Mouse (Mus musculus) ovary, postnatal 10 days (tissue): ENCODE results near the gene Rnf144a.

Experiments
- DNase-seq: peaks from one replicate; pipeline ENCODE4 v3.0.0; 2022; ENCODE audit warnings: low spot score

The Rnf144a gene

DNA sequence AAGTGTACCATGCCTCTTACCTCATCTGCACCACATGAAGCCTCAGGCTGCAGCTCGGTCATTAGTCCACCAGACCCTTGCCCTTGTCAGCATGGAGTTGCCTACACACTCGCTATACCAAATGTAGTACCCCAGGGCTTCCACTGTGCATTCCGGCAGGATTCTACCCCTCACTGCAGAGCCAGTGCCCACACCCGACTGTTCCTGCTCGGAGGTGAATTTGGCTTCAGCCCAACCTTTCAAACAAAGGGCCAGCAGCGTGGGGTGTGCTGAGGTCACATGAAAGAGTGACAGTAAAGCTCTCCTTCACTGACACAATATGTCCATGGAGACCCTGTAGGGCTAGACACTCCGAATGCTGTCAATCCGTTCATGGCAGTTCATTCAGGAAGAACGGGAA is 6.3 kb downstream of the Rnf144a start:
- no peak for DNase-seq

DNA sequence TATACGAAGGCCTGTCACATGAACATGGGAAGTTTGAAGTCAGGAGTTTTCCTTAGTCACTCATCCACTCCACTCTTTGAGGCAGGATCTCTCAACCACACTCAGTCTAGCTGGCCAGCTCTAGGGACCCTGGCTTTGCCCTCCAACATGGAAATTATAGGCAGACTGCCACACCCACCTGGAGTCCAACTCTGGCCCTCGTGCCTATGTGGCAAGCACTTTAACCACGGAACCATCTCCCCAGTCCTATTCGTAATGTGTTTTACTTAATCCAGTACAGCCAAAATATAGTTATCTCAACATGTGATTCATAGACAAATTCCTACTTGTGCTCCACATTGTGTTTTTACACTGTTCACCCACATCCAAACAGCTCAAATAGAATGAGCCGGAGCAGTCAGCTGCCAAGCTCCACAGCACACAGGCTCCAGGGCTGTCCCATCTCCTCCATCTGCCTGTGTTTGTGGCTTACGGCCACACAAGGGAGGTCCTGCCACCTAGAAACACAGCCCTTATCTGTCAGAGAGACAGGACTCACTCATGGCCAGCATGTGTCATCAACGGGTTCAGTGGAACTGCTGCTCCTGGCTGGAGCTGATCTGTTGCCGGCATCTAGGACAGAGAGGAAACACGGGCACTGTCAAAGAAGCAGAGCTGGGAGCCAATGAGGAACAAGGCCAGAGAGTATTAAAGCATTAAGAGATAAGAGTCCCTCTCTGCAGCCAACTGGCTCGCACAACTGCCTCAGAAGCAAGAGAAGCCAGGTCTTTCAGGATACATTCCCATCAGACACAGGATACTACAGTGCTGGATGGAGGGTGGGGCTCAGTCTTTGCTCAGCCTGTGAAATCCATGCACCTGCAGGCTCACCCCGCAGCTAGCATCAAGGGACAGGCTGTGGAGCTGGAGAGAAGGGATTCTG is 10.0 kb downstream of the Rnf144a start:
- DNase-seq, result no peak

DNA sequence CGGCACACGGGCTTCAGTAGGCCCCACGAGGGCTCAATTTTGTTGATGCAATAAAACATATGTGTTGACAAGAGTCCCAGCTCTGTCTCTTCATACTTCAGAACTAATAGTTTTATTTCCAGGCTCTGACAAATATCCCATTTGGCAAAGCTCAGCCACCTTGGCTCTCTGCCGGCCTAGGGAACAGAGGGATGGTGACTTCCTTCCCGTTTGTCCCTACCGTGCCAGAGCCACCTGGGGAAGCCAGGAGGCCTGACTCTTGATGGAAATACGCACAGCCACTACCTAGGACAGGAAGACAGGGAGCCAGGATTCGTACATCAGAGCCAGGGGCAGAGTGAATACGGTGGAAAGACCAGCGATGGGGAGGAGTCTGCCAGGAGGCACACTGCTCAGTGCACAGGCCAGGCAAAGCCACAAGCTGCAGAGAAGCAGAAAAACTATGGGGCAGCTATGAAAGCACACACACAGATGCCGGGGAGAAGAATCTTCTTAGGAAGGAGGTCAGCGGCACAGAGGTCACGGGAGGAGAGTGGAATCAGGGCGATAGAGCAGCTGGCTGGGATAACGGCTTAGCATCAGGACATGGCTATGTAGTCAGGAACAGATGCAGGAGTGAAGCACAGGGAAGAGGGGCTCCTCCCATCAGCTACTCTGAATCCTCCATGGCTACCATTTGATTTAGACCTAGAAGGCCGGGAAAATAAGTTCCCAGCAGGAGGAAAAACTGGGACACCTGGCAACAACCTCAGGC is 11.5 kb downstream of the Rnf144a start:
- DNase-seq, result peak; percentile 29

DNA sequence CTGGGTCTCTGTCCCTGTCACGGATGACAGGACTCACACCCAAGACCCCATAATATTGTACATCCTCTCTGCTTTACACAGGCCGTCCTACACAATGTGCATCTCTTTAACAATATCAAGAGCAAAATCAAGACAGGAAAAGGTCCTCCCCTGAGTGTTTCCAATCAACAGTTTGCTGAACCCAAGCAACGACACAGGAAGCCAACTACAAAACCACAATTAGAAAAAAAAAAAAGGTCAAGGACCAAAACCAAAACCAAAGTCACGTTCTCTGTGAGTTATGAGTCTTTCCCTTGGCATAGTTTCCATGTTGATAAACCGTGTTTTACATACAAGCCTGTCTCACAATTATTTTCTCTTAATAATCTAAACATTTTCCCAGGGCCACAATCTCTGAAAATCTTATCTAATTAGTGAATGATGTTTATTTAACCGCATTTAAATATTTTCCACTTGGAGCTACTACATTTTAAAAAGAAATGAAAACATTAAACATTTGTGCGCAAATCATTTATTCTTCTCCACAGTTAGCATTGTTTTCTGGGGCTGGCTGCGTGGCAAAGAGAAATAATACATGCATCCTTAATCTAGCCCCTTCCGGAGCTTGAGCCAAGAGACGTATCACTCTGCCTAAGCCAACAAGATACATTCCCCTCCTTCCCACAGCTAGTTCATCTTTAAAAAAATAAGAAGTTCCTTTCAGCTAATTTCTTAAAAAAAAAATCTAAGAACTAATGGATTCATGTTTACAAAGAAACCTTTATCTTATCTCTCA is 13.2 kb downstream of the Rnf144a start:
- DNase-seq, result no peak

GRCm38 (mm10) chr12:26401254-26401653 is 13.8 kb downstream of the Rnf144a start:
- no peak for DNase-seq

DNA sequence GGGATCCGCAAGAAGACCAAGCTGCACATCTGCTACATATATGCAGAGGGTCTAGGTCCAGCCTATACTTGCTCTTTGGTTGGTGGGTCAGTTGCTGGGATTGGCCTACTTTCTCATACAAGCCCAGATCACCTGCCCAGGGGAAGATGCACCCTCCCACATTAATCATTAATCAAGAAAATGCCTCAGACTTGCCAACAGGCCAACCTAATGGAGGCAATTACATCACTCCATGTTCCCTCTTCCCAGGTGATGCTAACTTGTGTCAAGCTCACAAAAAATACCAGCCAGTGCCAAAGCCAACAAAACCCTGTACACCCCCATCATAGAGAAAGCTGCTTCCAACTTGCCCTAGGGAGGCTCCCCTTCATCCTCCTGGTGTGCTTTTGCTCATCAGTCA is 14.3 kb downstream of the Rnf144a start:
- no peak for DNase-seq

DNA sequence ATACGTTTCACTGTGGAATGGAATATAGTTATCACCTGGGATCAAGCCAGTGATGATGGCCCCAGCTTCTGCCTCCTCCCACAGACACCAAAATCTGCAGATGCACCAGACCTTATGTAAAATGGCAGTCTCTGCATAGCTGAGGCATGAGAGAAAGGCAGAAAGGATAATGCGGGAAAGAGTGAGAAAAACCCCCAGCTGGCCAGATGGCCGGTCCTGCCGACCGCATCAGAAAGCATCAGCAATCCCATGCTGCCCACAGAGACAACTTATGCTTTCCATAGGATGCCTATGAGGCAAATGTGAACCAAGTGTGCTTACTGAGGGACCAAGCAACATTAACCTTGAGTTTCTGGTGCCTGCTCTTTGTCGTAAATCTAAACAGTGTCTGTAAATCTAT is 15.7 kb downstream of the Rnf144a start:
- DNase-seq, result no peak

DNA sequence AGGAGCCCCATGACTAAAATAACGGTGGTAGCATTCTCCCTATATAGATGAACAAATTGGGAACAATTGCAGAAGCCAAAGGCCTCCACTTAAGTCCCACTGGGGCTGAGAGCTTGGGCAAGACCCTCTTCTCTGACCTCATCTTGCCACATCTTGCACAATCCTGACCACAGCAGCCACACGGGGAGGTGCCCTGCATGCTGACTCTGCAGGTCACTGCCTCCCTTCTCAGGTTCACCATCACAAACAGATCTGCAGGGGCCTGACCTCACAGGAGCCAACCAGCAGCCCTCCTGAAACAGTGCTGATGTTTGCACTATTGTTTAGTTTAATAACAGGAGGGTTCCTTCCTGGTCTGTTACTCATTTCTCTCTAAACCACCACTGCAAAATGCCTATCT is 16.5 kb downstream of the Rnf144a start:
- DNase-seq, result no peak

DNA sequence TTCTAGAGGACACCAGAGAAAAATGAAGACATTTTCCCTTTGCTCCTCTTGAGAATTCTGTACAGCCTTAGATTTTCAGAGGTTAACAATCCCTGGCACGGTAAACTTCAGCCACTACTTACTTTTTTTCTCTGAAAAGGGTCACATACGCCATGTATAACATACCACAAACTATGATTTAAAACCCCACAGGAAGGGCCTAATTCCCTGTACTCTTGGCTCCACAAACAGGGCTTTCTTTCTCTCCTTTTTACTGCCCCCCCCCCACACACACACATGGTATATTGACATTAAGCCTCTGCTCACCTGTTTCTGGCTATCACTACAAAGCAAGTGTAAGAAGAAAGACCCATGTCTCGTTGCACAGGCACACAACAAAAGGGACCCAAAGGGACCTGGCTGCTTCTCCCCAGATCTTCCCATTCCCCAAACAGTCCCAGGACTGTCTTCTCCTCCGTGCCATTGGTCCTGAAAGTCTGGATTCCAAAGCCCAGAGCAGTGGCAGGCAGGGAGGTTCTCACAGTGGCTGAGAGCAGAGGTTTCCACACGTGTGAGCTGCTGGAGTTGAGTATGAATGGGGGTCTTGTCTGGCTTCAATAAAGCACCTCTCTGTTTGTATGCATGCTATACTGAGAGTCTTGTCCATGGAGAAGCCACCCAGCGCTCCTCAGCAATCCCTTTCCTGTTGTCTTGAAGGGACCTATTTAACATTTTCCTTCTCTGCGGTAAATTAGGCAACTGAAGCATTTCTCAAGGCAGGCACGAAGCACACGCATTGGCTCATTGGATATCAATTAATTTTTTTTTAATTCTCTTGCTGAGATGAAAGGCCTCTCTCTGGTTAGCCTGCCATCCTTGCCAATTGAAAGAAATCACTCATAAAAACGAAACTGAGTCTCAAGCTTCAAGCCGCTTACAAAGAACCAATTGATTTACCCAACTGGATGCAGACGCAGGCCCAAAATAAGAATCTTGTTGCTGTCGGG is 20.3 kb downstream of the Rnf144a start:
- DNase-seq, result no peak

- DNase-seq, result no peak
Observed at GRCm38 (mm10) chr12:26393291-26393690, 21.8 kb downstream of the Rnf144a start.

DNA sequence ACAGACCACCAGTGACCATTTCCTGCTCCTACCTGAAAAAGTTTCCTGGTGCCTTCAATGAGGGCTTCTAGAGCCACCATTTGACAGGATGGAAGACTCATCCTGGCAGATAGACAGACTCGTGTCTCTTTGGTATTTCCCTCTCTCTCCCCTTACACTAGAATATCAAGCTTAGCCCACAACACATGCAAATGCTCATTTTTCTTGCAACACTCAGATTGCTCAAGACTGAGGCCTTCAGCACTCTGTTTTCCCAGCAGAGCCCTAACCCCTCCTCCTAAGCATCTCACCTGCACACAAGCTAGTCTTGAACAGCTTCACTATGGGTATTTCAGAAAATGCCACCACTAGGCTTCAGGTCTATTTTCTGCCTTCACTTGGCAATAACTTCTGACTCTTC is 23.9 kb downstream of the Rnf144a start:
- no peak for DNase-seq

DNA sequence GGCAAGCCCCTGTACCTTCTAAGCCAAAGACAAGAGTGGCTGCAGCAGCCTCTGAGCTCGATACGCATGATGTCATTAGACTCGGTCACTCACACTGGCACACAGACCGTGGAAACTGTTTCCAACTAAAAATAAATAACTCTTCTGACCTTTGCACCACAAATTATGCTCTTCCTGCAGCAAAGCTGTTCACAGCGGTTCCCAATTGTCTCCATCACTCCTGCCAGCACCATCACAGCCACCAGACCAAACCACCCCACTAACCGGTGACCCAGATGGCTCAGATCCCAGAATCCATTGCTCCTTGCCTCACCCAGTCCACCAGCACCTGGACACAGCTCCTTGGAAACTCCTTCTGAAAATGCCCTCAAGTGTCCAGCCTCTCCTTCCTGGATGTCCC is 27.5 kb downstream of the Rnf144a start:
- DNase-seq, result no peak

DNA sequence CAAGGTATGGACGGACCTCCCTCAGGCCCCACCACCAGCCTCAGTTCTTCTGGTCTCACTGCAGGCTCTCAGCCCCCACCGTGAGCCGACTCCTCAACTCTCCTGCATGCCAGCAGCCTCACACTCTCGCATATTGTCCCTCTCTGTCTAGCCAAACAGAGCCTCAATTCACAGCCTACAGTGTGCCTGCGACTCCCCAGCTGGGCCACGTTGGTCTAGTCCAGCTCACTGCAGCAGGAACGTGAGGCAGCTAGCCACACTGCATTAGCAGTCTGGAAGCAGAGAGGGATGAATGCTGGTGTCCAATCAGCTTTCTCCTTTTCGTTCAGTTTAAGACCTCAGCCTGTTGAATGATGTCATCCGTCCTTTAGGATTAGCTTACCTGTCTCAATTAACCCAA is 28.1 kb downstream of the Rnf144a start:
- no peak for DNase-seq

- no peak for DNase-seq
Observed at GRCm38 (mm10) chr12:26386189-26386588, 28.9 kb downstream of the Rnf144a start.

GRCm38 (mm10) chr12:26385735-26386134 is 29.3 kb downstream of the Rnf144a start:
- no peak for DNase-seq

DNA sequence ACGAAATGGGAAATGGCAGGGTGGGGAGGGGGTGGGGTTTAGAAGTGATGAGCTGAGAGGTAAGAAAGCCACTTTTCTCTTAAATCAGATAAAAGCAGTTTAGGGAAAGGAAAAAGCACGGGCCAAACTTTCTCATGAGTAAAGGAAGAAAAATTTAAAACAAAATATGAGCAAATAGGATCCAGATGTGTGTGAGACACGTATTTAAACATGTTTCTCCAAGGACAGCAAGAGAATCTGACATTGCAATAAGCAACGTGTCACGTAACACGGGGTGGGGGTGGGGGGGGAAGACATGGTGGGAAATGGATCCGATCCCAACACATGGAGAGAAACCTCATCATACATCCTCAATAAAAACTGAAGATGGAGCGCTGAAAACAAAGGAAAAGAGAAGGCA is 33.3 kb downstream of the Rnf144a start:
- DNase-seq, result no peak

- no peak for DNase-seq
Observed at GRCm38 (mm10) chr12:26379797-26380196, 35.3 kb downstream of the Rnf144a start.

GRCm38 (mm10) chr12:26377691-26378090 is 37.4 kb downstream of the Rnf144a start:
- DNase-seq, result no peak

DNA sequence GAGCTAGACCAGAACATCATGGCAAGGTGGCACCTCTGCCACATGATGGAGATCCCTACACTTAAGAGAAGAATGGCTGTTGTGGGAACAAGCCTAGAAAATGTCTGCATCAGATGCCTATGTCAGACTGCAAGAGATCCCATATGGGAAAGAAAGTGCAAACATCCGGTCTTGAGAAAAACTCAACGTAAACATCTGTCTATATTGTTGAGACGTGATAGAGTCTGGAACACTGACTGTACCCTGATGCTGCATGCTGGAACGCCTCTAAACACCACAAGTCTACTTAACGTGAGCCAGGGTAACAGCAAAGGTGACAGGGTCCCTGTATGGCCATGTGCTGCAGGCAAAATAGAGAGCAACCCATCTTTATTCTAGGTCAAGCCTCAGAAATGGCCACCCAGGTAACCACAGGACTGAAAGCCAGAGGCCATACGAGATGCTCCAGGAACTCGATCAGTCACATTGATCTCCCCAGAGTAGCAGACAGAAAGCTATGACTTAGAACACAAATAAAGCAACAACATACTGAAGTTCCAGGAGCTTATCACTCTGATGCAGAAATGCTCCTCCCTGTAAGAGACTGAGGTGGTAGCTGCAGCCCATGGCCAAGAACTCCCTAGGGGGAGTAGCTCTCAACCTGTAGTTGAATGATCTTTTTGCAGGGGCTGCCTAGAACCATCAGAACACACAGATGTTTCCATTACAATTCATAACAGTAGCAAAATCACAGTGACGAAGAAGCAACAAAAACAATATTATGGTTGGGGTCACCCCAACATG is 38.3 kb downstream of the Rnf144a start:
- no peak for DNase-seq

GRCm38 (mm10) chr12:26373721-26374120 is 41.3 kb downstream of the Rnf144a start:
- DNase-seq, result no peak

DNA sequence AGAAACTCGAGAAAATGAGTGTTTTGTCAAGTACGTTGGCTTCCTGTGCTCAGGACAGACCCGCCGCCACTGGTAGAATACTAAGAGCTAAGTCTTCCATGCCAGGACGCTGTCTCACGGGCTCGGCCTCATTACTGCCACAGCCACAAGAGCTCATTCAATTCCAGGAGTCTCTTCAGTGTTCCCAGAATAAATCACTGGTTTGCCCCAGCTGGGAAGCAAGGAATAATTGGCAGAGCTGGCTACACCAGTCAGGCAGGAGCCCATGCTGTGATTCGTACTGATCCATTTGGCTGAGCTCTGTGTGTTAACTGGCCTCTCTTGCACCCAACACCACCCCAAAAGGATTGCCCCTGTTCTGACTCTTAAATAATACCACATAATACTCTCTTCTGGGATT is 45.0 kb downstream of the Rnf144a start:
- DNase-seq, result no peak
